Mouse (Mus musculus): ENCODE measurements around the gene Scp2d1. TPM values are rescaled to one million over a fixed set of nuclear protein-coding genes. Genes with fewer than 3 reads are reported as not detected.

Scp2d1 gene
- polyA plus RNA-seq (2017; shearing (Covaris generic)), result not detected

GRCm38 (mm10) chr2:144823356-144823755 is at the start of gene Scp2d1:
Scp2d1 (plus strand) TSS chr2:144823656.

Other genes with a start within 250 kb of the Scp2d1 start
- 25.9 TPM for gene Smim26, start 229.6 kb upstream of the Scp2d1 start, polyA plus RNA-seq (2017; shearing (Covaris generic))
- 63.1 TPM for gene Dtd1, start 223.8 kb upstream of the Scp2d1 start, polyA plus RNA-seq (2017; shearing (Covaris generic))